Mouse (Mus musculus) lung, adult 2 months (tissue): ENCODE measurements around the gene Arhgef39.

ENCODE experiments used
- CTCF ChIP-seq: fragments of 200-500 bp; IDR thresholded peaks from 2 replicates; pipeline ENCODE4 v1.5.1; 2011; ENCODE audit warnings: mild to moderate bottlenecking, low read length, control low read depth; ENCODE audit not compliant: insufficient read depth
- POLR2A ChIP-seq: fragments of 200-500 bp; IDR thresholded peaks from 2 replicates; pipeline ENCODE4 v1.6.1; 2011; ENCODE audit warnings: low read depth, mild to moderate bottlenecking, control low read depth, low read length, borderline replicate concordance; ENCODE audit errors: extremely low read depth

DNA sequence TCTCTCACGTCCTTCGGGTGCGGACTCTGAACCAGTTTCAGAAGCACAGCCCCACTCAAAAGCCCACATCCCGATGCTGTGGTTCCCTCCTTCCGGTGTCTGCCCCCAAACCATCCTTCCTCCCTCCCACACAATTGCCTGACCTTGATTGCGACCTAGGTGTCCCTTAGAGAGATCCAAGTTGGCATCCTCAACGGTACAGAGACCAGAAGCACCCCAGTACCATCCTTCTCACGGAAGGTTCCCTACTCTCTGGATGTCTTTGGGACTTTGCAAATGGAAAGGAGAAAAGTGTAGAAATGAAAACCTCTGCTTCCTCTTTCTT is 21.0 kb downstream of the Arhgef39 start:
- TF ChIP-seq POLR2A, result no peak
- TF ChIP-seq CTCF, result no peak
